In genomic region chr1:186277981-186278634, GRCm38 (mm10) we compare ENCODE assay signal across 13 mouse cellular contexts.
DNase-seq lines count a peak whose midpoint lies in the region; ATAC-seq lines count a peak whose summit lies in the region.
"Had no signal": no experiment of that assay in that cellular context is flagged by ENCODE, and none has a peak within 500 bp of the region (broad histone marks: within the 10 kb centered on the region; RNA-seq: fewer than 3 reads in every experiment).

No protein-coding gene starts in this region.

- 29% methylated on average over 11 of the region's 11 CpGs for WGBS in hindbrain, embryonic 13.5 days
- 74% methylated on average over 11 of the region's 11 CpGs for WGBS in hindbrain, embryonic 10.5 days
- WGBS in neural tube, embryonic 13.5 days = 49% methylated on average over 11 of the region's 11 CpGs
- 27% methylated on average over 11 of the region's 11 CpGs for WGBS in hindbrain, embryonic 15.5 days

- no peak for DNase-seq in hindbrain, embryonic 10.5 days (ENCODE audit: low spot score)
- DNase-seq in neural tube, embryonic 10.5 days (ENCODE audit: extremely low spot score, low spot score) = no peak
- peak; percentile 90 for DNase-seq in retina, postnatal 1 day
- DNase-seq in kidney, adult 11 months = no peak
- DNase-seq in heart, adult 11 months = no peak
- DNase-seq: cerebellum, adult 11-12 months; gastrocnemius, postnatal 36 days; liver, postnatal 0 days; right cerebral cortex, postnatal 4 days had no signal

- H3K4me2 ChIP-seq in hindbrain, embryonic 13.5 days = peak overlapping the region; percentile 44
- H3K4me2 ChIP-seq in neural tube, embryonic 13.5 days = peak overlapping the region; percentile 39
- peak overlapping the region; percentile 46 for H3K4me2 ChIP-seq in hindbrain, embryonic 15.5 days

- H3K27me3 ChIP-seq in hindbrain, embryonic 13.5 days = no peaks in the 10 kb centered on the region
- no peaks in the 10 kb centered on the region for H3K27me3 ChIP-seq in hindbrain, embryonic 10.5 days (ENCODE audit: insufficient read depth, poor library complexity, severe bottlenecking)
- H3K27me3 ChIP-seq in neural tube, embryonic 13.5 days = no peaks in the 10 kb centered on the region
- no peaks in the 10 kb centered on the region for H3K27me3 ChIP-seq in hindbrain, embryonic 15.5 days
- H3K27me3 ChIP-seq: megakaryocyte, embryonic 14.5 days had no signal

- H3K4me3 ChIP-seq in hindbrain, embryonic 13.5 days = peak overlapping the region; percentile 21
- H3K4me3 ChIP-seq in hindbrain, embryonic 10.5 days = no peak overlapping the region
- H3K4me3 ChIP-seq in neural tube, embryonic 13.5 days = peak overlapping the region; percentile 10; the same call in 1 of the 2 replicates
- H3K4me3 ChIP-seq in hindbrain, embryonic 15.5 days = peak overlapping the region; percentile 25
- H3K4me3 ChIP-seq: megakaryocyte, embryonic 14.5 days had no signal

- H3K4me1 ChIP-seq in hindbrain, embryonic 13.5 days (replicated peaks) = no peaks in the 10 kb centered on the region; the same call in 1 of the 2 replicates
- no peaks in the 10 kb centered on the region for H3K4me1 ChIP-seq in hindbrain, embryonic 10.5 days (replicated peaks)
- H3K4me1 ChIP-seq in neural tube, embryonic 13.5 days (replicated peaks) = peaks cover 10% of the 10 kb centered on the region
- H3K4me1 ChIP-seq in hindbrain, embryonic 15.5 days (replicated peaks) = 0 out of 2 replicates have a peak, but pooled peaks cover 4% of the 10 kb centered on the region
- H3K4me1 ChIP-seq: megakaryocyte, embryonic 14.5 days had no signal

- no peaks in the 10 kb centered on the region for H3K9me3 ChIP-seq in hindbrain, embryonic 13.5 days
- H3K9me3 ChIP-seq in hindbrain, embryonic 10.5 days = no peaks in the 10 kb centered on the region
- no peaks in the 10 kb centered on the region for H3K9me3 ChIP-seq in neural tube, embryonic 13.5 days
- no peaks in the 10 kb centered on the region for H3K9me3 ChIP-seq in hindbrain, embryonic 15.5 days

- peak overlapping the region; percentile 40; the same call in 1 of the 2 replicates for H3K27ac ChIP-seq in hindbrain, embryonic 13.5 days
- no peak overlapping the region for H3K27ac ChIP-seq in hindbrain, embryonic 10.5 days
- peak overlapping the region; percentile 49; the same call in 1 of the 2 replicates for H3K27ac ChIP-seq in neural tube, embryonic 13.5 days (replicated peaks)
- H3K27ac ChIP-seq in hindbrain, embryonic 15.5 days (replicated peaks) = no peak overlapping the region

- H3K36me3 ChIP-seq in hindbrain, embryonic 13.5 days = no peaks in the 10 kb centered on the region
- no peaks in the 10 kb centered on the region for H3K36me3 ChIP-seq in hindbrain, embryonic 10.5 days
- H3K36me3 ChIP-seq in neural tube, embryonic 13.5 days = no peaks in the 10 kb centered on the region
- H3K36me3 ChIP-seq in hindbrain, embryonic 15.5 days = no peaks in the 10 kb centered on the region

- peak overlapping the region; percentile 31; the same call in 1 of the 2 replicates for H3K9ac ChIP-seq in hindbrain, embryonic 13.5 days
- H3K9ac ChIP-seq in neural tube, embryonic 13.5 days = no peak overlapping the region; the same call in 1 of the 2 replicates
- no peak overlapping the region for H3K9ac ChIP-seq in hindbrain, embryonic 15.5 days
- H3K9ac ChIP-seq: liver, postnatal 0 days had no signal

- ATAC-seq in hindbrain, embryonic 13.5 days (ENCODE audit: low FRiP score) = no peak; the same call in 1 of the 2 replicates
- no peak for ATAC-seq in neural tube, embryonic 13.5 days (ENCODE audit: low read depth)
- no peak for ATAC-seq in hindbrain, embryonic 15.5 days (ENCODE audit: low FRiP score, low read depth)
- ATAC-seq: liver, postnatal 0 days had no signal

Comparison
In these comparisons a context has a peak if more than half of its experiments do, and no peak if none do; other contexts are left out.
1. H3K27ac ChIP-seq: peak in hindbrain, embryonic 13.5 days (single experiment) and neural tube, embryonic 13.5 days (single experiment); none in hindbrain, embryonic 10.5 days (single experiment) and hindbrain, embryonic 15.5 days (single experiment).
2. Peak in every context shown above with its lines, with median percentiles within 50 percentile points of each other: H3K4me2 ChIP-seq.